Mouse (Mus musculus) testis, adult 2 months (tissue): Measurements from ENCODE around the gene Tex45. TPM values are rescaled to one million over a fixed set of nuclear protein-coding genes. Genes with fewer than 3 reads are reported as not detected.
A peak's percentile ranks its signal among the peaks of the same experiment; 100 is the strongest.

ENCODE experiments used
- H3K27ac ChIP-seq: fragments of 200-500 bp; 2 replicates; pipeline ENCODE4 v1.5.1; 2012; ENCODE audit warnings: low read depth, low read length; ENCODE audit not compliant: control insufficient read depth, insufficient read depth
- H3K27me3 ChIP-seq: fragments of 200-500 bp; 2 replicates; pipeline ENCODE4 v1.6.1; 2012; ENCODE audit warnings: mild to moderate bottlenecking, low read length, moderate library complexity; ENCODE audit not compliant: control insufficient read depth, insufficient read depth
- H3K36me3 ChIP-seq: fragments of 200-500 bp; 2 replicates; pipeline ENCODE4 v1.6.1; 2012; ENCODE audit warnings: mild to moderate bottlenecking, low read length; ENCODE audit not compliant: control insufficient read depth, insufficient read depth
- H3K4me1 ChIP-seq: fragments of 200-500 bp; 2 replicates; pipeline ENCODE4 v1.6.1; 2012; ENCODE audit warnings: low read length; ENCODE audit not compliant: control insufficient read depth, insufficient read depth
- H3K4me3 ChIP-seq: fragments of 200-500 bp; 2 replicates; pipeline ENCODE4 v1.5.1; 2012; ENCODE audit warnings: low read depth, mild to moderate bottlenecking, low read length, moderate library complexity, mixed read lengths; ENCODE audit not compliant: control insufficient read depth
- CTCF ChIP-seq: fragments of 200-500 bp; IDR thresholded peaks from 2 replicates; pipeline ENCODE4 v1.5.1; 2012; ENCODE audit warnings: low read depth, mild to moderate bottlenecking, inconsistent platforms, low read length, moderate library complexity; ENCODE audit not compliant: control insufficient read depth, insufficient read depth, insufficient replicate concordance
- POLR2A ChIP-seq: fragments of 200-500 bp; IDR thresholded peaks from 2 replicates; pipeline ENCODE4 v1.6.1; 2012; ENCODE audit warnings: low read depth, mild to moderate bottlenecking, inconsistent platforms, low read length, moderate library complexity; ENCODE audit not compliant: control insufficient read depth
- polyA plus RNA-seq: library from polyadenylated mRNA; depleted of rRNA; stranded (reverse); fragments of >200 nt; gene quantifications from 2 replicates; pipeline ENCODE4 v1.2.3, GENCODE M21; 2012

Tex45 gene
- polyA plus RNA-seq, 1 experiment: 72.2 TPM

DNA sequence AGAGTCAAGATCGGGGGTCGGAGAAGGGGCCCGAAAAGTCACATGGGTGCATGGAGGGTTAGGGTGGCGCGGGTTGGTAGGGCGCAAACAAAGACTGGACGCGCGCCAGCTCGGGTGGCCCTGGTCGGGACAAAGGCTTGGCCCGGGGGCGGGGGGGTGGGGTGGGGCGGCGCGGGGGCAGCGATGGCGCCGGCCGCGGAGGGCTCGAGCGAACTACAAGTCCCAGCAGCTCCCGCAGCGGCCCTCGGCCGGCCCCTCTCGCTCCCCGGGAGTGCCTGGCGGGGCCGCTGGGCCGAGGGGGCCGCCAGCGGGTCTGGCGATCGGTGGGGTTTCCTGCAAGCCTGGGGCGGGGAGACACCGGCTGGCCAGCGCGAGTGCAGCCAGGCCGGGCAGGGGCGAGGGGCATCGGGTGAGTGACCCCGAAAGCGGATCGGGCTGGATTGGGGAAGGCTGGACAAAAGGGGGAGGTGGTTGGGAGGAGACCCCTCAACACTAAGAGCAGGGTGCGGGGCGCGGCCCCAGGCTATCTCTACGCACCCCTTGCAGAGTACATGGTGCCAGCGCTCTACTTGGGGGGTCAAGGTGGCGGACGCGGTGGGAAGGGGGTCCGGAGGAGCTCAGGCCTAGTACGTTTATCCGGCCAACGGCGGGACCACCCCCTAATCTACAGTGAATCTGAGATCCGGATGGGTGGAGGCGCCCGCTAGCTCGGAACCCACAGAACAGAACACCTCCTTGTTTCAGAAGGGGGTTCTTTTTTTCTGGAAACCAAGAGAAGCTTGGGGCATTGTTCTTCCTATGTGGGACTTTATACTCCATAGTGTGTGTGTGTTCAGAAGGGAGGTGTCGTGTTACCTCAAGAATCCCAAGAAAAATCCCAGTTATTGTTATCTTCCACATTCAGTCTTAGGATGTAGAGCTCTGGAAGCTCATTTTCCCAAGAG lies 22.5 kb downstream of the Tex45 start, which contains the start of gene Zfp358:
Zfp358 (plus strand) TSS at position 238 of the 944 bp plus-strand sequence.
- Histone ChIP-seq H3K4me3 (peak within 1 kb of the TSS; percentile 87), H3K36me3 (no peaks in the 10 kb centered on the region), H3K27ac (peak within 1 kb of the TSS; percentile 54; the same call in 1 of the 2 replicates), H3K4me1 (peaks cover 11% of the 10 kb centered on the region), H3K27me3 (no peaks in the 10 kb centered on the region)
- no peak; the same call in 1 of the 2 replicates for TF ChIP-seq POLR2A
- TF ChIP-seq CTCF: no peak

DNA sequence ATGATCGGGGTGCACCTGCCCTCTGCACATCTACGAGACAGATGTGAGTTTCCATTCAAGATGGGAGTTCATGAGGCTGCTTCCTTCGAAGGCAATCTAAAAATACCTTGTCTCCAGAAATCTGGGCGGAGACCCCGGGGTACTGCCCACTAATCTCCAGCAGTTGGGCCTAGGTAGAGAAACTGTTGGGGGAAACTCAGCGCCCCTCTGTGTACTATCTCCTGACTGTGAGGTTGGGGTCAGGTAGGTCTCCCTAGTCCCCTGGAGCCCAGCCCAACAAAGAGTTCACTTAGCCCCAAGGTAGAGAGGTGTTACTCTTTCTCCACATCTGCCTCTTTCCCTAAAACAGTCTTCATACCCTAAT lies 23.2 kb downstream of the Tex45 start:
- Histone ChIP-seq H3K36me3 (no peaks in the 10 kb centered on the region), H3K27ac (no peak overlapping the region), H3K27me3 (no peaks in the 10 kb centered on the region), H3K4me3 (no peak overlapping the region), H3K4me1 (peaks cover 11% of the 10 kb centered on the region)
- no peak for TF ChIP-seq CTCF
- no peak for TF ChIP-seq POLR2A

DNA sequence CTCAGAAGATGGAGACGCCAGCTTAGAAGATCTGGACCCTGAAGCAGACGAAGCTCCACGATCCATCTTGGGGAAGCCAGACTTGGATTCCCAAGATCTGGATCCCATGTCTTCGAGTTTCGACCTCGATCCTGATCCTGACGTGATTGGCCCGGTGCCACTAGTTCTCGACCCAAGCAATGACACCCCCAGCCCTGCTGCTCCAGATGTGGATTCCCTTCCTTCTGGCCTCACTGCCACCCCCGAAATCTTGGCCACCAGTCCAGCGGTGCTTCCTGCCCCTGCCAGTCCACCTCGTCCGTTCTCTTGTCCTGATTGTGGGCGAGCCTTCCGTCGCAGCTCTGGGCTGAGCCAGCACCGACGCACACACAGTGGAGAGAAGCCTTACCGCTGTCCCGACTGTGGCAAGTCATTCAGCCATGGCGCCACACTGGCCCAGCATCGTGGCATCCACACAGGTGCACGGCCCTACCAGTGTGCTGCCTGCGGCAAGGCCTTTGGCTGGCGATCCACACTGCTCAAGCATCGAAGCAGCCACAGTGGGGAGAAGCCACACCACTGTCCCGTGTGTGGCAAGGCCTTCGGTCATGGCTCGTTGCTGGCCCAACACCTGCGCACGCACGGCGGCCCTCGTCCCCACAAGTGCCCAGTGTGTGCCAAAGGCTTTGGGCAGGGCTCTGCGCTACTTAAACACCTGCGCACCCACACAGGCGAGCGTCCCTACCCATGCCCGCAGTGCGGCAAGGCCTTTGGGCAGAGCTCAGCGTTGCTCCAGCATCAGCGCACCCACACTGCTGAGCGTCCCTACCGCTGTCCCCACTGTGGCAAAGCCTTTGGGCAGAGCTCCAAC lies 25.1 kb downstream of the Tex45 start:
- Histone ChIP-seq H3K4me1 (peaks cover 12% of the 10 kb centered on the region), H3K27ac (no peak overlapping the region), H3K36me3 (no peaks in the 10 kb centered on the region), H3K27me3 (no peaks in the 10 kb centered on the region), H3K4me3 (no peak overlapping the region)
- TF ChIP-seq POLR2A (no peak), CTCF (no peak)

DNA sequence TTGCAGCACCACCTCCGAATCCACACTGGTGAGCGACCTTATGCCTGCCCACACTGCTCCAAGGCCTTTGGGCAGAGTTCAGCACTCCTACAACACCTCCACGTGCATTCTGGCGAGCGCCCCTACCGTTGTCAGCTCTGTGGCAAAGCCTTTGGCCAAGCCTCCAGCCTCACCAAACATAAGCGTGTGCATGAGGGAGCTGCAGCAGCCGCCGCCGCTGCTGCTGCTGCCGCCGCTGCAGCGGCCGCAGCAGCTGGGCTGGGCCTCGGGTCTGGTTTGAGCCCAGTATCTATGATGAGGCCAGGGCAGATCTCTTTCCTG lies 25.7 kb downstream of the Tex45 start:
- Histone ChIP-seq H3K4me3 (no peak overlapping the region), H3K27me3 (no peaks in the 10 kb centered on the region), H3K4me1 (peaks cover 18% of the 10 kb centered on the region)

DNA sequence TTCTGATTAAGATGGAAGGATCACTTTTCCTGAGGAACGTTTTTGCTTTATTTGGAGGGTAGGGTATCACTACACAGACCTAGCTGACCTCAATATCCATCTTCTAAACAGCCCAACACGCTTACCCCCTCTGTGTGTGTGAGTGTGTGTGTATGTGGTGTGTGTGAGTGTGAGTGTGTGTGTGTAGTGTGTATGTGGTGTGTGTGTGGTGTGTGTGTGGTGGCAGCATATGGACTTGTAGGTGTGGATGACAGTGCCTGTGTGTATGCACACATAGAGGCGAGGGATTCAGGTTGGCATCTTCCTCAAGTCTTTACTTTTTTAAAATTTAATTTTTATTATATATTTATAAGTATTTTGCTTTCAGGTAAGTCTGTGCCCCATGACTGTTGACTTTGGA lies 27.9 kb downstream of the Tex45 start:
- no peak overlapping the region for H3K4me3 ChIP-seq
- no peak for TF ChIP-seq CTCF
- no peak for TF ChIP-seq POLR2A
- no peaks in the 10 kb centered on the region for H3K36me3 ChIP-seq
- H3K4me1 ChIP-seq: peaks cover 10% of the 10 kb centered on the region
- no peak overlapping the region for H3K27ac ChIP-seq
- H3K27me3 ChIP-seq: no peaks in the 10 kb centered on the region

More for the DNA sequence above, 25.7 kb downstream of the Tex45 start:
- TF ChIP-seq CTCF: no peak
- TF ChIP-seq POLR2A: no peak
- Histone ChIP-seq H3K27ac (no peak overlapping the region), H3K36me3 (no peaks in the 10 kb centered on the region)

DNA sequence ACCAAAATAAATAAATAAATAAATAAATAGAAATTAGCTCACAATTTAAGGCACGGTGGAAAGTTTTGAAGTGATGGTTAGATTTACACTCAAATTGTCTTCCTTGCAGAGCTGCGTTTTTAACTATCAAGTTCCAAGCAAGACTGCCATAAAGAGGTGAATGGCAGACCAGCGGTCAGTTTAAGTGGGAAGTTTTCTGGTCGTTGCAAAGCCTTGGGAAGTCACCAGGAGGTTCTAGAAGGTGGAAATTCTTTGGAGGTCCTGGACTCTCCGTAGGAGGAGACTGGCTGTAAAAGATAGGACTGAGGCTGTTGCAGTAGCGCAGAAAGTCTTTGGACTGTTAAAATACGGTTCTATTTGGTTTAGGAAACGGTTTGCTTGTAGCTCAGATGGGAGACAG lies 29.1 kb downstream of the Tex45 start:
- TF ChIP-seq POLR2A (no peak), CTCF (no peak)
- Histone ChIP-seq H3K4me1 (peaks cover 10% of the 10 kb centered on the region), H3K27me3 (no peaks in the 10 kb centered on the region), H3K36me3 (no peaks in the 10 kb centered on the region), H3K4me3 (peak overlapping the region; percentile 86), H3K27ac (peak overlapping the region; percentile 56)
